Mouse (Mus musculus): ENCODE measurements around the gene Slc22a12. TPM values are rescaled to one million over a fixed set of nuclear protein-coding genes. Genes with fewer than 3 reads are reported as not detected.

Gene Slc22a12
- total RNA-seq (2023) = not detected

DNA sequence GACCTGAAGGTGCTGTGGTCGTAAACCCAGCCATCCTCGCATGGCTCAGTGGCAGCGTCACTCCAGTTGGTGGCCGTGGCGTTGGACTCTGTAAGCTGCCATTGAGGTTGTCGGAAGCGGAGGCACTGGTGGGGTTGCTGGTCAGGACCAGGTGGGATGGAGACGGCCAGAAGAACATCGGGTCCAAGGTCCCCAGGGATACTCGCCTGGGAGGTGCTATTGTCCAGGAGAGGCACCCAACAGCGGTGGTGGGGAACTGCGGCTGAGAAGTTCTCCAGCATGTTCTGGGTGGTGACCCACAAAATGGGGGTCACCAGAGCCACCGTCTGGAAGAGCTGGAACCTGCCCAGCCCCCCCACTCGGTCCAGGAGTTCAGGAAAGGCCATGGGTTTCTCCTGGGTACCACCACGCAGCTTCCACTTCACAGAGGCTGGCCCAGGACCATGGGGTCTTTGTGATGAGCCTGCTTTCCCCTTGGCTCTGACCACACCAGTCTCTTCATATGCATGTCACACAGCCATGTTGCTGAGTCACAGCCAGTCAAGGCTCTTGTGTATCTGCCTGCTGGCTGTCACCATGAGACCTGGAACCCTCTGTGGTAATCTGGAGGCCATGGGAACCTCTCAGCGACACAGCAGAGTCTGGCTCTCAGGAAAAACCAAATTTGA is at the start of gene Slc22a12:
Slc22a12 (minus strand) TSS at position 666 of the 668 bp plus-strand sequence.

Other genes with a start within 250 kb of the Slc22a12 start
- 1 to 10 TPM; 5.8 to 7.4 TPM for gene Cdc42bpg, start 236.6 kb downstream of the Slc22a12 start, total RNA-seq (2023)
- gene Men1, start 208.1 kb downstream of the Slc22a12 start, total RNA-seq (2023) = 10 to 100 TPM; 39.7 to 51.0 TPM
- gene Map4k2, start 201.9 kb downstream of the Slc22a12 start, total RNA-seq (2023) = 100 to 1,000 TPM; 548 to 585 TPM
- gene Sf1, start 179.3 kb downstream of the Slc22a12 start, total RNA-seq (2023) = 1,000 to 10,000 TPM in 1 of 2 experiments, 100 to 1,000 TPM in 1; 947 to 1,030 TPM
- 10 to 100 TPM; 21.7 to 40.8 TPM for gene Pygm, start 158.6 kb downstream of the Slc22a12 start, total RNA-seq (2023)
- gene Rasgrp2, start 143.7 kb downstream of the Slc22a12 start, total RNA-seq (2023) = 100 to 1,000 TPM; 784 to 789 TPM
- gene Nrxn2, start 124.3 kb downstream of the Slc22a12 start, total RNA-seq (2023) = under 1 TPM; 0.15 to 0.55 TPM